Mouse (Mus musculus) brain, embryonic 18.5 days (tissue): ENCODE results near the gene Gm10638.

Source experiments
- DNase-seq: peaks from one replicate; pipeline ENCODE4 v3.0.0-alpha.2; 2012; ENCODE audit warnings: low read depth, low spot score

Gene Gm10638

DNA sequence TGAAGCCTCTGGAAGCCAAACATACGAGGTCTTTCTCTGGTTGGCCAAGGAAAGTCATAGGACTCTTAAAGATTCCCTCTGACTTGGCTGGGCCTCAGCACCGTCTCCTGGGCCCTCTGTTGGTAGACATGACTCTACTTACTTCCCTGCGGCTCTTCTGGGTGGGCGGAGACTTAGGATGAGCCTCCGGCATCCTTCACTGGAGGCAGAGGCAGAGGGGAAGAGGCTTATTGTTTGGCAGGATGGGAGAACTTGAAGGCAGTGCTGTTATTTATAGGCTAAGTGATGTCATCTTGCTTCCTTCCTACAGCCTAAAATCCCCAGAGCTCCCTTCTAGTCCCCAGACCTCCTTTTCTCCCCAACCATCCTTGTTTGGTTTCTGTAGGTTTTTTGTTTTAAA lies 41.0 kb downstream of the Gm10638 start:
- no peak for DNase-seq

GRCm38 (mm10) chr8:86787891-86788420 lies 42.5 kb downstream of the Gm10638 start:
- DNase-seq, result no peak

- no peak for DNase-seq
These were observed 44.1 kb downstream of the Gm10638 start for GRCm38 (mm10) chr8:86789576-86789975.

DNA sequence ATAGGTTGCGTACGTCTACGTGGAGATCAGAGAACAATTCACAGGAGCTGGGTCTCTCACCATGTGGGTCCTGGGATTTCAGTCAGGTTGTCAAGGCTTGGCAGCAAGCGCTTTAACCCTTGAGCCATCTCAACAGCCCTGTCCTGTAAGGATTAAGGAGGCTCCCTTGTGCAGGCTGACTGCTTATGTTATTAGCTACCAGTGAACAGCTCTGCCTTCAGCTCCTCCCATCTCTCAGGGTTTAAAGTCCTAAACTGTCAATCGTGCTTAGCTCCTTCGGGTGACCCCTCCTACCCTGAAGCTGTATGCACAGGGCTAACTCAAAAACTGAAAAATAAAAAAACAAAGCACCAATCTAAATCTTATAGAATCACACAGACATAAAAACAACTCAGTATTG lies 46.0 kb downstream of the Gm10638 start:
- DNase-seq, result no peak

DNA sequence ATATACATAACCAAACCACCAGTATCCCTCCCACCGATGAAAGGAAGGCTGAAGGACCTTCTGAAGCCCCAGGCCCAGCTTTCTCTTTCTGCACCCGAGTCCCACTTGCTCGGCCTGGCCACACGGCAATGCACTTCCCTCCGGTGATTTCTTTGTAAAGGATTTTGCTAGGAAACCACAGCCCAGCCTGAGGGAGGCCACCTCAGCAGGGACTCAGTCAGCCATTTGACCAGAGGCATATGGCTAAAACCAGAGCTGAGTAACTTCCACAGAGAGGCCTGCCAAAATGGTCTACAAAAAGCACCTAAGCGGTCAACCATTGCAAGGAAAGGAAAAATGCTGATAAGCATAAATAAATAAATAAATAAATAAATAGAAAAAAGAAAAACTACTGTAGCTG lies 49.2 kb downstream of the Gm10638 start:
- DNase-seq, result no peak
